Mouse (Mus musculus): ENCODE measurements around the gene Lsamp.

Gene Lsamp

DNA sequence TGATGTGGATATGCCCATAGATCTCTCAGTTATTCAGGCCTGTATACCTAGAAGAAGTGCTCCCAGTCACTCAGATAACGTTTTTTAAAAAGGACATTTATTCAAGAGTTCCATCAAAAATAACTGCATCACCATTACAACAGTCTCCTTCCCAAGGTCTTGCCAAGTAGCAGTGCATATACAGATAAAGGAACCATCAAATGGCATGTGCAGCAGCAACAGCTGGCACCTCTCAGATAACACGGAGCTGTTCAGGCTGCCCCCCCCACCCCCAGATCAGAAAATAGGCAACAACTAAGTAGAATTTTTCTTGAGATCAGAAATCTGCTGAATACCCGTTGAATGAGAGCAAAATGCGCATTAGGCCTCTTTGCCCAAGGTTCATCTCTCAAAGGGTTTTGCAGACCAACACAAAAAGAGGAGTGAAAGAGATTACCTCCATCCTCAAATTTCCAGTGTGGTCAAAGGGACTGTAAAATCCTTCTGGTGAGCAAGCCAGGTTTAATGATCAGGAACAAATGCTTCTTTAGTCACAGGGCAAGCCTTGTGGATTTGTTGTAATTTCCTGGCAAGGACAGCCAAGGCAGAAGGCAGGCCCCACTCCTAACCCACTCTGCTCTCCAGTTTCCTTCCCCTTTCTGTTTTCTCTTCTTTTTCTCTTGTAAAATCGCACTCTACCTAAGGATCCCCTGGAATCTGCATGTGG is 1842.9 kb downstream of the Lsamp start:
- DNase-seq: no peak

DNA sequence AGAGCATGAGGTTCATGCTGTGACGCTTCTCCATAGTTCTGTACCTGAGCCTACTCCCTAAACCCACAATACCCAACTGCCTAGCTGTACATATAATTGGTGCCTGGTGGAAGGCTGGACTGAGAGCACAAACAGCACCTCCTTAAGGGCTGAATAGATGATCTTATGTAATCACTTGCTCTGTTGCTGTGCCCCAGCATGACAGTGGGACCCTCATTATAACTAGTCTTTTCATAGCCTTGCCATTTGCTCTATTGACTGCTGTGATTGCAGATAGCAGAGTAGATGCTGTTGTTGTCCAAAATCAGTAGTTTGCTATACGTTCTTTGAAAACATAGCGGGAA is 1843.4 kb downstream of the Lsamp start:
- no peak for DNase-seq

DNA sequence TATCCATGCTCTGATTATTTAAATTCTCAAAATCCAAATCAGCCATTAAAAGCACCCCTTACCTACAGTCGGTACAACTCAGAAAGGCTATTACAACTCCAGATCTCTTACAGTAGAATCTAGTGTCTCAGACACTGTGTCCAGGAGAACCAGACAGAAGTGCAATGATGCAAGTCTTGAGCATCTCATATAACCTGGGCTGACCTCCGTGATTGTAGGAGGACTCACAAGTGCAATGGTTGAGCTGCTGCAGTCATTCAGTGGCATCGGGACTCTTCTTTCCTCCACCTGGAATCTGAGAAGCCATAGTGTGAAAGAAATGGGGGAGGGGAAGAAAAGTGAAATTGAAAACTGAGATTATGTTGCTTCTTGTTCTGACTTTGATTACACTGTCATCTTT is 1850.5 kb downstream of the Lsamp start:
- DNase-seq: no peak

DNA sequence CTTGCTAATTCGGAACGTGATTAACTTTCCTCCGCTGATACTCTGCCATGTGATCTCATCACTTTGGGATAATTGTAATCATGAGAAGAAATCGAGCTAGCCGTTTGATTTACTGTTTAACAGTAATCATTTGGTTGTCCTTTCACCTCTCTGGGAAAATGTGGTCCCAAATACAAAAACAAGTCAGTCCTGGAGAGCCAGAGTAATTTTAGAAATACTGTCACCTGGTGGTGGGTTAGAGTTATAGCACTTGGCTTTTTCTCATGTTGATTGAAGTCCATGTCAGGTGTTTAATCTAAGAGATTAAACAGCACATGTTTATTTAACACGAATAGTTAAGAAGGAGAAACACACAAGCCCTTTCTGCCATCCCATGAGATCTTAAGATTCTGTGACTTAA is 1851.6 kb downstream of the Lsamp start:
- no peak for DNase-seq

DNA sequence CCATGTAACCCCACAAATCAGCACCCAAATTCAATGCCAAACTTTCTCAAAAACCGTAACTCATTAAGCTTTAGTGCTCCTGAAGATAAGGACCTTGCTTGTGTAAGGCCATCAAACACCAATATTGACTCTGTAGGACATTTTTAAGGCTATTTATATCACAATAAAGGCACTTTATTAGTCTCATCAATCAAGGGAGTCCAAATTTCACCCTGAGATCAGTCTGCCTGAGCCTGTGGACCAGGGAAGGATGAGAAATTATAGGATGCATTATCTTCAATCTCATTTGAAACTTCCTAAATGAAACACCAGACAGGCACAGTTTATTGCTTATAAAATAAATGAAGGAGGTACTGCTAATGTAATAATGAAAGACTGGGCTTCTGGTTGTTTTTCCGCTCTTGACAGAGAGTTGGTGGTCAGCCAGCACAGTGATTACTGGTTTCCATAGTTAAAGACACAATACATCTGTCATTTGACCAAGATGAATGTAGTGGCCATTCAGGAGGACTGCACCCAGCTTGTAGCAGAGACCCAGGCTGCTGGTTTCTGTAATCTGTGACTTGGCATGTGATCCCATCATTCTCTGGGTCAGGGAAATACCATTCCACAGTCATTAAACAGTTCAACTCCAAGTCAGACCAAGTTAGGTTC is 1855.7 kb downstream of the Lsamp start:
- DNase-seq: no peak

DNA sequence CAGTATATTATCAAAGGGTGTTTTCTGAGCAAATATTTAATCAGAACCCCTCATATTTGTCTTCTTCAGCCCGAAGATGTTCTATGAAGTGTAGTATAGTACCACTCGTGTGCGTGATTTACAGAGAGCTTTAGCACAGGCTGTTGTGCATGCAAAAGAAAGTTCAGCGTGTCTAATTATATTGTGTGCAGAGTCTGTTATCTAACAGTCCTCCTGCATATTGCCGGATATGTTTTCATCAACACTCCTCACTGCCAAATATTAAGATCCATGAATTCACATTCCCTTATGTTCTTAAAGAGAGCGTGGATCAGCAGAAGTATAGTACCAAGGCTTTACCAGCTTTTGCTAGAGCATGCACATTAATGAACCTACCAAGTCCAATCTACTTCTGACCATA is 1862.7 kb downstream of the Lsamp start:
- DNase-seq: no peak

DNA sequence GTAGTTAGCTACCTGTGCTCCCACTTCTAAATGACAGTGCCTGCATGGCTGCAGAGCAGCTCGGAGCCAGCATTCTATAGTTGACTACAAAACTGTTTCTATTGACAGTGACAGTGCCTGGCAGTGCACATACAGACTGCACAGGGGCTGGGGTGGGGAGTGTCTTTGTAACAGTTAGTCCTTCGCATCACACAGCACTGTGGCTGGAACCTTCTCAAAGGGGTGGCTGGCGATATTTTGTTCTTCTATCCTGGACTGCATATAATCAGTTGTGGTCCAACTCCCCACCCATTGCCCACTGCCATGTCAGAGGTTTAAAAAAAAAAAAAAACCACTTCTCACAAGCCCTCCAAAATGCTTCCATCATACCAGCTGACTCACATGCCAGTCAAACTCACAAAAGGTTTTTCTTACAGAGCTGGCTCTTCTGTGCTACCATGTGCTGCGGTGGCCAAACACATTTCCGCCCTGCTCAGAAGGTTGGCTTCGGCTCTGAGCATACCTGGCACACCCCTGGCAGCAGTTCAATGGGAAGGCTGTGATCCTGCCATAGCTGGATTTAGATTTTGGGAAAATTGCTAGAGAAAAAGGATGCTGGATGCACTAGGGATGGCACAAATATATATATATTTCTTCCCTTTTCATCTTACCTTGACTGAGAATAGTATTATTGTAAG is 1887.9 kb downstream of the Lsamp start:
- DNase-seq: no peak

DNA sequence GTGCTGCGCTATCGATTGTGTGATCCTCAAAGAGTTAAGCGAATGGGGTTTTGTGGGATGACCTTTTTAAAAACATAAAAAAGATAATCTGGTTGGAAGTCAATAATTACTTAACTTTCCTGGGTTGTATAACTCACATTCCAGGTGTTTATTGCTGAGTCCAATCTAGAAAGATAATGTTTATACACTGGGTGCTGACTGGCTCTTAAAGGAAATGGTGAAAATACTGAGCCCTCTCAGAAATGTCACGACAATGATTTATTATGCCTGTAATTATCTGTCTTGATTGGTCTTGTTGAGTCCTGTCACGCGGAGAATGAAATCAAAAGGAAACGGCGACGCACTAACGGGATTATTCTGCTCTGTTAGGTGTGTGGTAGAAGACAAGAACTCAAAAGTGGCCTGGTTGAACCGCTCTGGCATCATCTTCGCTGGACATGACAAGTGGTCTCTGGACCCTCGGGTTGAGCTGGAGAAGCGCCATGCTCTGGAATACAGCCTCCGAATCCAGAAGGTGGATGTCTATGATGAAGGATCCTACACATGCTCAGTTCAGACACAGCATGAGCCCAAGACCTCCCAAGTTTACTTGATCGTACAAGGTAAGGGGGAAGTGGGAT is 1904.5 kb downstream of the Lsamp start:
- DNase-seq: no peak

DNA sequence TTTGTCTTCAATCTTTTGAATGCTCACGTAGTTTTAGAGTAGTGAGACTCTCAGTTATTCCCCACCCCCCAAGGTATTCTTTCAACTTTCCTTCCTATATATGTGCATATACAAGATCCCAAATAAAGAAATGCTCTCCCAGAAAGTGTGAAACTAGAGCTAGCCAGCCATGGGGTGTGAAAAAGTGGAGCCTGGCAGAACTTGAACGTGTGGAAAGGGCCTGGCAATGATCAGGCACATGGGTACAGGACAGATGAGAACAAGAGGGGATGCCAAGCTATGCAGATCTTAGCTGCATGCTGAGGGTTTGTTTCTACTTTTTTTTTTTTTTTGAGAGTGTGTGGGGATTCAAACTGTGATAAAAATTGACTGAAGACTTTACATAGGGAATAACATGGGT is 1916.6 kb downstream of the Lsamp start:
- no peak for DNase-seq

DNA sequence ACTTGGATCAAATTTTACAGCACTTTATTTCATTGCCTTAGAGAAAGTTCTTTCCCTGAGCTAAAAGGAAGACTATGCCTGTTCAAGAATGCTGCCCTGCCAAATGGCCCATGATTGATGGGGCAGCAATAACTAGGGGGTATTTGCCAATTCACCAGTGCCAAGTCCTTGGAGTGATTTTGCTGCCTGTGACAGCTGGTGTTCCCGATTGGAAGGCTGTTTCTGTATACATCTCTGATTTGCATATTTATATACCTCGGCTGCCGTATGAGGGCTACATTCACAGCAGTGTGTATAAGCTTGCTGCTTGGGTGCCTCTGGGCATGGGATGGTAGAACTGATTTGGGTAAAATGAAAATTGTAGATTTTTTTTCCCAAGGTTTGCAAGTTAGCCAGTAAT is 1919.5 kb downstream of the Lsamp start:
- DNase-seq: no peak

DNA sequence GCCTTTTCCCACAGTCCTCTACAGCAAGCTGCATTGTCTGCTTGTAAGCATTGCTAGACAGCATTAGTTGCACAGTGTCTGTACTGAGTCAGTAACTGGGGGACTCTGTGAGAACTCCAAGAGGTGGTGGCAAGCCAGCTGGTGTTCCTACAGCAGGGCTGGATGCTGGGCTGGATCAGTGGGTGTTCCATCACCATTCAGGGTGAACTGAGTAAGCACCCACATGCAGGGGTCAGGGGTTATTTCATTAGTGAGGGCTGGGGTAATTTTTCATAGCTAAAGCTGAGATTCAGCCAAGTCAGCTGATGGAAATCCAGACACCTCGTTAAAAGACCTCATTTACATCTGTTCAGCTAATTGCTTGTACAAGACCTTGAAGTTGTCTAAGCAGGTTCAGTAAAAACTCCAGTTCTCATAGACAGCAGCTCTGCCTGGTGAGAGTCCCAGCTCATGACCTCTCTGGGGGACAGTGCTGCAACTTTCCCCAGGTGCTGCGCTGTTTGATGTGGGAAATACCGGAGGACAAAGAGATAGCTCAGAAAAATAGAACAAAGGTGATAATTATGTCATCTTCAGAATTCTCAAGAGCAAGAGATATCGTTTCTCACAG is 1928.5 kb downstream of the Lsamp start:
- no peak for DNase-seq

DNA sequence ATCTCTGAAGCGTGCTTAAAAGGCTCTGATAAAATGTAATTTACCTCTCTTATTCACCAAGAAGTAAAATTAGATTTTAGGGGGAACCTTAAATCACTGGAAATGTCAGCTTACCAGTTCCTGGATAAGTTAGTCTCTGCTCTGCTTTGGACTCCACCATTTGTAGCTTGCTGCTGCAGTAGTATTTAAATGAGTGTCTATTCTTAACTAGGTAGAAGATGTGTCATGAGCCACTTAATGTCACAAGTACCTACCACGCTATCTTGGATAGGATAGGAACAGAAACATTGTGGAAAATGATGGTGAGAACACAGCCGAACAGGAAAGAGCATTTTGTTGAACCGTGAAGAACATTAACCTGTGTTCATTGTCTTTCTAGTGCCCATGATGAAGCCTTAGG is 1929.2 kb downstream of the Lsamp start:
- no peak for DNase-seq

DNA sequence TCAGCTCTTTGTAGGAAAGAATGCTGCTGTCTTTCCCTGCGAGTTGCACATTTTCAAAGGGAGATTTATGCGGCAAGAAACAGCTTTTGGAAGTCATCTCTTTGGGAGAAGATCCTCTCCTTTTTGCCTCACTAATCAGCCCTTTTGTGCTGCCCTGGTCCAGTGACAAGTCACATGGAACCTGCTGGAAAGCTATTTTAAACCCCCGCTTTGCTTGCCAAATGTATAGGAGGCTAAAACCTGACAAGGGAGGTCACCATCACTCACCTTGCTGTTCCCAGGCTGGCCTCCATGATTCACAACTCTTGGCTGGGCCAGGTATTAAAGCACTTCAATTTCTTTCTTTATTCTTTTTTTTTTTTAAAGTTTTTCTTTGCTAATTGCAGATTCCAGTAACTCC is 1932.2 kb downstream of the Lsamp start:
- no peak for DNase-seq

DNA sequence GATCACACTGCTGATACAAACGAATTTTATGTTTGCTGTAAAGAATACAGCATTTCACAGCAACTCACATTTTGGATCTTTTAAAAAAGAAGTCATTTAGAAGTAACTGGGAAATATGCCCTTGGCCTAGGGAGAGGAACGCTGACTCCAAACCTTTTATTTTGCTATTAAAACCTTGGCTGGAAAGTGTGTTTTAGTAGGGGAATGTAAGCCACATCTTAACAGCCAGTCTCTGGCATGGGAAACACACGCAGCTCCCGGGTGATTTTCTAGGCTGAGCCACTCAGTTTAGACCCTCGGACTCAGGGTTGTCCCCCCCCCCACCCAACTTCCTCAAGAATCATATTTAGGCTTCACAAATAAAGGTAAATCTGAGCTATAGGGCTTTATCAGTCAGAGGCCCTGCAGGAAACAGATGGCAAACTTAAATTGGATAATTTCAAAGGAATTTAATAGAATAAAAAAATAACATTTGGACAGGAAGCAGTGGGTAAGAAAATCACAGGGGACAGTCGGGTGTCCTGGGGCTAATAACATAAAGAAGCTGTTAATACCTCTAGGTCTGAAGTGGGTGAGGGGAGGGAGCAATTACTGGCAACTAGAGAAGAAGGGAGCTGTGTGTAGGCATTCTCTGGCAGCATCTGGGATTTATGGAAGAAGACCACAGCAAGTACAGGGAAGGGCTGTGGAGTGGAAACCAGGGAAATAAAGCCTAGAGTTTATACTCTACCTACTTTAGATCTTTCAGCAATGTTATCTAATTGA is 1933.1 kb downstream of the Lsamp start:
- no peak for DNase-seq

DNA sequence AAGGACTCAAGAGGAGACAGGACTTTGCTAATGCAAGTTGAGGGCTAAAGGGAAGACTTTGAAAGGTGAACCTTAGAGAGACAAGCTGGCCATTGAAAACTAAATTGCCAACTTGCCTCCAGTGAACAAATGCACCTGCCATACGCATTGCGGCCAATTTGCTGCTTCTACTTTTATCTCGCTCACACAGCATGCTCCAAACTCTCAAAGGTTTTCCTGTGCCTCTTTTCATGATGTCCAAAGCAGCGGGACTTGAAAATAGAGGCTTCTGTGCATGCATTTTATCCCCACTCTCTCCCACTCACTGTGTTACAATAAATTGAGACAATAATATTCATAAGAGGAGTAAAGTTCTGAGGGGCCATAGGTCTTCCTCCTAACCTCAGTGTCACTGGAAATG is 1945.4 kb downstream of the Lsamp start:
- no peak for DNase-seq

DNA sequence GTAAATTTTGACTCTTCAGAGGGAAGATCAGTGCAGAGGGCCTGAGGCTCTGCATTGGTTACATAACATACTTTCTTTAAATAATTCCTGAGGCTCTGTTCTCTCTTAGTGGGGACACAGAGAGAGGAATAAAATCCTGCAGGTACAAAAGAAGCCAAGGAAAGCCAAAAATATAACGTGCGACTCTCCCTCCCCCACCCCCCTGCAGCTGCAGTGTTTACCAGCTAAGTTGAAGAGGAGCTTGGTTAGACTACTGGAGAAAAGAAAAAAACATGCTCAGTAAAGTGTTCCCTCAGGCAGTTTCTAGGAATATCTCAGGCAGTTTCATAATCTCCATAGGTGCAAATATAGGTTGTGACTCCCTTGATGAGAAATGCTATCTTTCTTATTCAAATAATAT is 1951.5 kb downstream of the Lsamp start:
- no peak for DNase-seq

DNA sequence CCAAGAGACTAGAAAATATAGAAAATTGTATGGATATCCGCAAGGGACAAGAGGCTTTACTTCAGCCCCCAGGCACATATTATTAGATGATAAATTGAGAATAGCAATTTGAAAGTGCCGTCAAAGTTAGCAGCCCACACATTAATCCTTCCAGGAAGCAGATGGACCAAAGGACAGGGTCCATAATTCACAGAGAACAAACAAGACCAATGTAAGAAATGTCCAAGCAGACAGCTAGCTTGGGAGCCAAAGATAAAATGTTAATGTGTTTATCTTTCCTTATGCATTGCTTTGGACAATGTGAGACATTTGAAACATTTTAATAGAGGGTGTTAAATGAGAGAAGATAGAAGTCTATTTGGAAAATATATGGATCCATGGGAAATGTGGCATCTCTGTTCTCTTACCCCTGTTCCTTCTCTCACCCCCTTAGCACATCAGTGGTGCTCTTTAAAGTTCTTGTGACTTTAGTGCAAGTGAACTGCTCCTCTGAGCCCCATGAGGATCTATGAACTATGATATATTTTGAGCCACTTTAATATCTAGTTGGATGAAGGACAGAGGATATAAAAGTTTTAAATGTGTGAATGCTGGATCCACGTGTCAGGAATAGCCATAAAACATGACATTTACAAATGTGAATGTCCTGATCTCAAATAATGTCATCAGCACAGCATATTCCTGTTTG is 1952.9 kb downstream of the Lsamp start:
- DNase-seq: no peak

DNA sequence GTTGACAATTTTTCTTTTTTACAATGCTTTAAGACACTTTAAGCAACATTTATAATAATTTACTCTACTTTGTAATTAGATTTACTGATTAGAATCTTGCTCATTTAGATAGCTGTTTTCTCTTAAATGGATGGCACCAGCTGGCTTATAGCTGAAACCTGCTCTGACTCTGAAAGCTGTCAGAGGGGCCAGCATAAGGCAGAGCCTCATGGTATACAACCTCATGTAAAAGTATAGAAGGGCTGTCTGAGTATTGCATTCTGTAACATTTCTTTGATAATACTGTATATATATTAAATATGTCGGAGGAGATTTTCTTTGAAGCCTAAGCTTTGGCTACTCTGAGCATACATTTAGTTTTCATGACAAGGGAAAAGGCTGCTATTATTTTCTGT is 1953.4 kb downstream of the Lsamp start:
- DNase-seq: no peak

DNA sequence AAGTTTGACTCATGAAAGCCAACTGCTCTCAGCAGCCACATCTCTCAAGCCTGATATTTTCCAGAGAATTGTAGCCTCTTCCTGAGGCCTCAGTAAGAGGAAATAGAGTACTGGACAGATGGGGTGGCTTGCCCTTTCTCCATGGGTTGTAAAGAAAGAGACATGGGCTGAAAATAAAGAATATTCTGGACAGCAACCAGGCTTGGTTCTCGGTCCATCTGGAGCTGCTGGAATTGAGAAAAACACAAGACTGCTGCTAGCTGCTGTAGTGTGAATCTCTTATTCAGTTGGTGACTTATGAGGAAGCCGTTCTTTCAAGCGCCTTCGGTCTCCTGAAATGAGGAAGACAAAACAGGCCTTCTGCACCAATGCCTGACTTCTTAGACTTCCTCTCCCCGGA is 1954.1 kb downstream of the Lsamp start:
- no peak for DNase-seq

DNA sequence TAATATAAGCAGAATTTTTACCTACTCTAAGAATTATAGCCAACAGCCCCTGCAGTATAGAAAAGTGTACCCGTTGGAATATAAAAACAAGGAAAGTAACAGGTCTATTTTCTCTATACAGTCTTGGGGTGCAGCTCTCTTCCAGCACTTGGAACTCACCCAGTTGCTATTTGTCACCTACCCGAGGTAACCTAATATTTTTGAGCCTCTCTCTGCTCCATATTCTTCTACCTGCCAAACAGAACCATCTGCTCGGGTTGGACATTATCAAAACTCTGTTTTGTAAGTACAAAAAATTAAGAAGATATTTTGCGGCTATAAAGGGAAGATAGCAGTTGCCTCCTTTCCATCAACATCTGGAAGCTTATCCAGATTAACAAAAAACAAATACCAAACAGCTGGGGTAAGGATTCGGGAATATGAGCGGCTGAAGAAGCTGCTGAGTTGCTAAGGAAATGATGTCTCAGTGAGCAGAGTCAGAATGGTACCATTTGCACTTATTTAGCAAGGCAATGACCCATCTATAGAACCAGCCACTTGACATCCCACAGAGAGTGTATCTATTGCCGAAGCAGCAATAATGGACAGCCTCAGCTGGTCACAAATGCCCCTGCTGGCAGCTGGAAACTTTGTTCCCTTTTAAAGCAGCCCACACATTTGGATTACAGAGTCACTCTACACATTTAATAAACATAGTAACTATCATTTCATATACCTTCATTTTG is 1957.6 kb downstream of the Lsamp start:
- DNase-seq: no peak

DNA sequence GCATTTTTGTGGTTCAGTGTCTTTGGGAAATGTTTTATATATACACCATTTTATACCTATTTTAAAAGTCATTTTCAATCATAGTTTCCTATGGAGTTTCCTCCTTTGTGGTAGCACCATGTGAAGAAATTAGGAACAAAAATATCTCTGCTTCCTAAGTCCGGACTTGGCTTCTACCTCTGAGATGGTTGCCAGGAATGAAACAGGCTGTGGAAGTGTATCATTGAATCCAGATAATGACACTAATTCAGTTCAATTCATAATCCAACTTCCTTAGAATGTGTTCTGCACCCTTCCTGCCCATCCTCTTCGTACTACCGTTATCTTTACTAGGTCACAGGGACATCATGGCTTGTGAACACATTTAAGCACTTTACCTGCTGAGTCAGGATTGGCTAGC is 1973.7 kb downstream of the Lsamp start:
- no peak for DNase-seq

DNA sequence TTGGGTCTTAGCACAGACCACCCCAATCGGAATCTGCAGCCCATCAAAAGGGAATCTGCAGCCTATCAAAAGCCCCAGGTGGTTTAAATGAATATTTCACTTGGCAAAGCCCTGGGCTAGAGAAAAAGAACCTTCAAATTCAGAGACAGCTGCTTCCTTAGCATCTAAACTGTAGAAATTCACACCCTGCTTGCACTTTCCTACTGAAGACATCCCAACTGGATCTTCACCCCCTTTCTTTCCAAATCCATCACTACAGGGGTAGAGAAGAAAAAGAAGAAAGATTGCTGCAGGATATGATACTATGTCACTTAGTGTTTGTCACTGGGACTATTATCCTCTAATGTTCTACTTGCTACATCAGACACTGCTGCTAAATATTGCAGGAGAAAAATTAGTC is 1981.5 kb downstream of the Lsamp start:
- no peak for DNase-seq
